Mouse (Mus musculus) lung, adult 2 months (tissue): ENCODE results near the gene Brca1. TPM values are rescaled to one million over a fixed set of nuclear protein-coding genes. Genes with fewer than 3 reads are reported as not detected.
A peak's percentile ranks its signal among the peaks of the same experiment; 100 is the strongest.
"Not testable (repeated sequence)": the region's sequence is repeated elsewhere in the genome, so short reads cannot be mapped to it uniquely, and the experiment has no call there.

Source experiments
- DNase-seq: peaks from one replicate; pipeline ENCODE4 v3.0.0; 2022
- H3K4me1 ChIP-seq: fragments of 200-500 bp; 2 replicates; pipeline ENCODE4 v1.6.1; 2011; ENCODE audit warnings: low read length; ENCODE audit not compliant: control insufficient read depth, insufficient read depth
- H3K4me3 ChIP-seq: fragments of 200-500 bp; replicated peaks from 2 replicates; pipeline ENCODE3; 2011; ENCODE audit warnings: low read depth, mild to moderate bottlenecking, control low read depth, low read length; ENCODE audit errors: extremely low read depth
- CTCF ChIP-seq: fragments of 200-500 bp; IDR thresholded peaks from 2 replicates; pipeline ENCODE4 v1.5.1; 2011; ENCODE audit warnings: mild to moderate bottlenecking, low read length, control low read depth; ENCODE audit not compliant: insufficient read depth
- POLR2A ChIP-seq: fragments of 200-500 bp; IDR thresholded peaks from 2 replicates; pipeline ENCODE4 v1.6.1; 2011; ENCODE audit warnings: low read depth, mild to moderate bottlenecking, control low read depth, low read length, borderline replicate concordance; ENCODE audit errors: extremely low read depth
- WGBS: fragments of 180-500 bp; shearing (Covaris S2); methylation state at CpG from one replicate; pipeline ENCODE4 v1.1.7; 2018; 5-methylcytosine and 5-hydroxymethylcytosine counted together
- polyA plus RNA-seq: library from polyadenylated mRNA; depleted of rRNA; stranded (reverse); fragments of >200 nt; gene quantifications from 2 replicates; pipeline ENCODE4 v1.2.3, GENCODE M21; 2012; rRNA removed

Brca1 gene
- 0.25 and 0.28 TPM in 2 replicates for polyA plus RNA-seq

GRCm38 (mm10) chr11:101551751-101552475, at the start of gene Brca1, which contains the start of gene Nbr1:
Gene Brca1, minus strand, starts transcription at chr11:101551955.
Gene Nbr1, plus strand, starts transcription at chr11:101552149.
- TF ChIP-seq CTCF (no peak), POLR2A (0 out of 2 replicates have a peak, but pooled peaks have one; percentile 41)
- peak; percentile 81 for DNase-seq
- under 1% methylated on average over 43 of the region's 43 CpGs for WGBS
- Histone ChIP-seq H3K4me1 (peaks cover 5% of the 10 kb centered on the region), H3K4me3 (peak within 1 kb of the TSS; percentile 97)

- 74% methylated on average over 6 of the region's 6 CpGs for WGBS
- H3K4me1 ChIP-seq, result no peaks in the 10 kb centered on the region
- no peak for TF ChIP-seq CTCF
- TF ChIP-seq POLR2A, result no peak
- H3K4me3 ChIP-seq, result no peak within 1 kb of the TSS
- DNase-seq, result no peak
Measured at GRCm38 (mm10) chr11:101599156-101599555, 47.4 kb upstream of the Brca1 start, which contains the start of gene Gm11634. Gene Gm11634, minus strand, starts transcription at chr11:101599256.

GRCm38 (mm10) chr11:101589989-101590624, 38.4 kb upstream of the Brca1 start:
- Histone ChIP-seq H3K4me3 (no peak overlapping the region), H3K4me1 (no peaks in the 10 kb centered on the region)
- WGBS, result 78% methylated on average over 12 of the region's 12 CpGs
- no peak for TF ChIP-seq POLR2A
- TF ChIP-seq CTCF, result no peak
- DNase-seq, result no peak

- TF ChIP-seq POLR2A (no peak), CTCF (peak; percentile 78)
- Histone ChIP-seq H3K4me1 (no peaks in the 10 kb centered on the region), H3K4me3 (no peak overlapping the region)
- WGBS, result 26% methylated on average over 5 of the region's 5 CpGs
- peak; percentile 54 for DNase-seq
Measured at GRCm38 (mm10) chr11:101589444-101589843, 37.7 kb upstream of the Brca1 start.

- TF ChIP-seq CTCF (no peak), POLR2A (no peak)
- Histone ChIP-seq H3K4me3 (no peak overlapping the region), H3K4me1 (no peaks in the 10 kb centered on the region)
- 89% methylated on average over 7 of the region's 7 CpGs for WGBS
- no peak for DNase-seq
Measured at GRCm38 (mm10) chr11:101588868-101589267, 37.1 kb upstream of the Brca1 start.

GRCm38 (mm10) chr11:101587676-101588075, 35.9 kb upstream of the Brca1 start:
- H3K4me1 ChIP-seq, result no peaks in the 10 kb centered on the region; the same call in 1 of the 2 replicates
- TF ChIP-seq POLR2A (no peak), CTCF (no peak)
- DNase-seq, result no peak
- WGBS, result 88% methylated on average over 10 of the region's 10 CpGs
- no peak overlapping the region for H3K4me3 ChIP-seq

GRCm38 (mm10) chr11:101585805-101586204, 34.0 kb upstream of the Brca1 start:
- TF ChIP-seq POLR2A (no peak), CTCF (no peak)
- 69% methylated on average over 4 of the region's 4 CpGs for WGBS
- peaks cover 4% of the 10 kb centered on the region; the same call in 1 of the 2 replicates for H3K4me1 ChIP-seq
- H3K4me3 ChIP-seq, result no peak overlapping the region
- DNase-seq, result no peak

GRCm38 (mm10) chr11:101585031-101585430, 33.3 kb upstream of the Brca1 start:
- WGBS, result 100% methylated on average over 1 of the region's 1 CpGs

GRCm38 (mm10) chr11:101583205-101583604, 31.4 kb upstream of the Brca1 start:
- H3K4me3 ChIP-seq, result no peak overlapping the region
- TF ChIP-seq POLR2A, result no peak
- TF ChIP-seq CTCF, result no peak

More at GRCm38 (mm10) chr11:101585031-101585430, 33.3 kb upstream of the Brca1 start:
- not testable (repeated sequence) for H3K4me1 ChIP-seq, DNase-seq, H3K4me3 ChIP-seq

More at GRCm38 (mm10) chr11:101583205-101583604, 31.4 kb upstream of the Brca1 start:
- WGBS, result 73% methylated on average over 2 of the region's 2 CpGs
- no peak for DNase-seq
- H3K4me1 ChIP-seq, result peaks cover 4% of the 10 kb centered on the region; the same call in 1 of the 2 replicates
